Mouse (Mus musculus) spleen, adult 2 months (tissue): Measurements from ENCODE around the gene Ubald2.

Experiments
- CTCF ChIP-seq: fragments of 200-500 bp; IDR thresholded peaks from 2 replicates; pipeline ENCODE4 v1.5.1; 2011; ENCODE audit warnings: mild to moderate bottlenecking, inconsistent platforms; ENCODE audit not compliant: insufficient read depth, insufficient read length, insufficient replicate concordance; ENCODE audit errors: extremely low read depth
- POLR2A ChIP-seq: fragments of 200-500 bp; IDR thresholded peaks from 2 replicates; pipeline ENCODE4 v1.6.1; 2011; ENCODE audit warnings: low read depth, low read length, inconsistent platforms

DNA sequence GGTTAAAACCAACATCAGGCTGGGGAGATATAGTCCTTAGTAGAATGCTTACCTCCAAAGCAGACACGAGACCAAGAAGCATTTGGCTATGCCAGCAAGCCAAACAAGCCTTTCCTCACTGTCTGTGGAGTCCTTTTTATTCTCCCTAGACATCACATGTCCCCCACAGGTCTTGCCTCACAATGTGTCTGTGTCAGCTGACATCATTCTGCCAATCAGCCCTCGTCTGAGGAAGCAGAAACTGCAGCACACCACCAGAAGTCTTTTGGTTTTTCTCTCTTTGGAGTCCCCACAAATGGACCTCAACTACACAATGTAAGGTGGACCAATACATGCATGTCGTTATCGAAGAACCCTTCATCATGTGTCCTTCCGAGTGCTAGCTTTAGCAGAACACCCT, 16.8 kb upstream of the Ubald2 start:
- TF ChIP-seq POLR2A (no peak), CTCF (no peak)
